Mouse (Mus musculus): ENCODE results near the gene Itprid2. TPM values are rescaled to one million over a fixed set of nuclear protein-coding genes. Genes with fewer than 3 reads are reported as not detected.

Gene Itprid2
- total and polyA plus RNA-seq, 3 experiments, result 9.0 to 21.5 TPM; not detected in 1

GRCm38 (mm10) chr2:79651701-79652100 is 16.5 kb downstream of the Itprid2 start:
- Histone ChIP-seq H3K9ac (ENCODE audit: control insufficient read depth, low read depth, low read length, poor library complexity, severe bottlenecking) (no peak overlapping the region), H3K79me2 (ENCODE audit: control insufficient read depth, insufficient read depth, low read length, poor library complexity) (peaks cover 3% of the 10 kb centered on the region; the same call in 1 of the 2 replicates), H3K27me3 (ENCODE audit: control insufficient read depth in 1 of 2, insufficient read depth in 2 of 2, low read length in 2 of 2) (no peaks in the 10 kb centered on the region), H3K9me3 (replicated peaks; ENCODE audit: insufficient read depth, low read length) (no peaks in the 10 kb centered on the region), H3K4me3 (ENCODE audit: control insufficient read depth in 1 of 2, insufficient read depth in 1 of 2, low read depth in 2 of 2, low read length in 2 of 2) (no peak overlapping the region), H3K27ac (ENCODE audit: control insufficient read depth, low read depth, low read length) (no peak overlapping the region), H3K36me3 (ENCODE audit: control insufficient read depth in 1 of 2, insufficient read depth in 2 of 2, low read length in 2 of 2) (peaks cover 0 to 19% of the 10 kb centered on the region in 2 experiments; a peak in 3 of 4 replicates), H3K4me1 (ENCODE audit: control insufficient read depth in 1 of 2, insufficient read depth in 2 of 2, low read length in 2 of 2) (no peaks in the 10 kb centered on the region)
- TF ChIP-seq HCFC1 (IDR thresholded peaks at IDR 0.05; ENCODE audit: low read depth, low read length) (no peak), ELF1 (IDR thresholded peaks at IDR 0.05; ENCODE audit: low read depth, low read length) (no peak), BHLHE40 (IDR thresholded peaks at IDR 0.05; ENCODE audit: borderline replicate concordance, low read depth, low read length) (no peak)
- no peak for DNase-seq (ENCODE audit: low read depth, low spot score)

GRCm38 (mm10) chr2:79652502-79652901 is 17.4 kb downstream of the Itprid2 start:
- Histone ChIP-seq H3K9me3 (replicated peaks; ENCODE audit: insufficient read depth, low read length) (no peaks in the 10 kb centered on the region), H3K4me1 (ENCODE audit: control insufficient read depth in 1 of 2, insufficient read depth in 2 of 2, low read length in 2 of 2) (no peaks in the 10 kb centered on the region), H3K4me3 (ENCODE audit: control insufficient read depth in 1 of 2, insufficient read depth in 1 of 2, low read depth in 2 of 2, low read length in 2 of 2) (no peak overlapping the region), H3K27me3 (ENCODE audit: control insufficient read depth in 1 of 2, insufficient read depth in 2 of 2, low read length in 2 of 2) (no peaks in the 10 kb centered on the region), H3K27ac (ENCODE audit: control insufficient read depth, low read depth, low read length) (no peak overlapping the region), H3K9ac (ENCODE audit: control insufficient read depth, low read depth, low read length, poor library complexity, severe bottlenecking) (no peak overlapping the region), H3K36me3 (ENCODE audit: control insufficient read depth in 1 of 2, insufficient read depth in 2 of 2, low read length in 2 of 2) (peaks cover 0 to 19% of the 10 kb centered on the region in 2 experiments; a peak in 3 of 4 replicates), H3K79me2 (ENCODE audit: control insufficient read depth, insufficient read depth, low read length, poor library complexity) (peaks cover 1% of the 10 kb centered on the region; the same call in 1 of the 2 replicates)
- no peak for DNase-seq (ENCODE audit: low read depth, low spot score)
- no peak for TF ChIP-seq MAZ (IDR thresholded peaks at IDR 0.05; ENCODE audit: low read depth, low read length)
- TF ChIP-seq CTCF (IDR thresholded peaks at IDR 0.05 in 2 of 3, conservative IDR thresholded peaks at IDR 0.05 in 1 of 3; ENCODE audit: control insufficient read depth in 1 of 3, insufficient read depth in 1 of 3, low read depth in 2 of 3, low read length in 3 of 3, poor library complexity in 1 of 3, severe bottlenecking in 1 of 3), result no peak
- no peak for TF ChIP-seq SMC3 (IDR thresholded peaks at IDR 0.05; ENCODE audit: low read depth, low read length)
- TF ChIP-seq TCF12 (IDR thresholded peaks at IDR 0.05; ENCODE audit: low read depth, low read length), result no peak

- Histone ChIP-seq H3K4me3 (ENCODE audit: control insufficient read depth in 1 of 2, insufficient read depth in 1 of 2, low read depth in 2 of 2, low read length in 2 of 2) (no peak overlapping the region), H3K9ac (ENCODE audit: control insufficient read depth, low read depth, low read length, poor library complexity, severe bottlenecking) (no peak overlapping the region), H3K79me2 (ENCODE audit: control insufficient read depth, insufficient read depth, low read length, poor library complexity) (peaks cover 1% of the 10 kb centered on the region; the same call in 1 of the 2 replicates), H3K27me3 (ENCODE audit: control insufficient read depth in 1 of 2, insufficient read depth in 2 of 2, low read length in 2 of 2) (no peaks in the 10 kb centered on the region), H3K4me1 (ENCODE audit: control insufficient read depth in 1 of 2, insufficient read depth in 2 of 2, low read length in 2 of 2) (no peaks in the 10 kb centered on the region), H3K27ac (ENCODE audit: control insufficient read depth, low read depth, low read length) (no peak overlapping the region), H3K9me3 (replicated peaks; ENCODE audit: insufficient read depth, low read length) (no peaks in the 10 kb centered on the region), H3K36me3 (ENCODE audit: control insufficient read depth in 1 of 2, insufficient read depth in 2 of 2, low read length in 2 of 2) (peaks cover 0 to 18% of the 10 kb centered on the region in 2 experiments; a peak in 3 of 4 replicates)
- TF ChIP-seq MAFK (IDR thresholded peaks at IDR 0.05; ENCODE audit: borderline replicate concordance, low read depth, low read length) (0 out of 2 replicates have a peak, but pooled peaks have one; percentile 19), TCF12 (IDR thresholded peaks at IDR 0.05; ENCODE audit: low read depth, low read length) (no peak)
- DNase-seq (ENCODE audit: low read depth, low spot score), result peak; percentile 24
Observed at GRCm38 (mm10) chr2:79653093-79653808, 18.1 kb downstream of the Itprid2 start.
